Mouse (Mus musculus): ENCODE measurements around the gene Wdr1. TPM values are rescaled to one million over a fixed set of nuclear protein-coding genes. Genes with fewer than 3 reads are reported as not detected.
A peak's percentile ranks its signal among the peaks of the same experiment; 100 is the strongest.
"Not testable (repeated sequence)": the region's sequence is repeated elsewhere in the genome, so short reads cannot be mapped to it uniquely, and the experiment has no call there.

The Wdr1 gene
- 144 and 153 TPM in 2 replicates for polyA plus RNA-seq (2016; fragmentation: Nextera tagmentation; extraction: Ambion mirVana)

DNA sequence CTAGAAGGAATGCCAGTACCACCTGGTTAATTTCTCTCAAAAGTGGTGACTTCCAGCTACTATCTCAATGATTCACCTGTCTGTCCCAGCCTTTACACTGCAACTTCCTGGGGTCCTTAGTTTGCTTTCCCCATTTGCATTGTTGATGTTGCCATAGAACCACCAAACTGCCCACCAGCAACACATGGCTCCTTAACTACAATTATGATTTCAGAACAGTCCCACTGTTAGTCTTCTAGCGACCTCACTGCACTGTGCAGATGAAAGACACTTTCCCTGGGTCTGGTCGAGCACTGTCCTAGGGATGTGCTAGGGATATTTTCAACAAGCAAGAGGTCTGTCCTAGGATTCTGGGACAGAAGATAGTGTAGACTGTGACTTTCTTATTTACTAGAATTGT, at the start of gene Wdr1:
TSS of gene Wdr1 (minus strand) at position 101 of the 400 bp plus-strand sequence.
- no peak for ATAC-seq (ENCODE audit: low FRiP score)
- WGBS, result 82% methylated on average over 2 of the region's 2 CpGs
- no peaks in the 10 kb centered on the region for H3K27me3 ChIP-seq
- H3K9me3 ChIP-seq, result no peaks in the 10 kb centered on the region
- H3K9ac ChIP-seq, result peak within 1 kb of the TSS; percentile 94
- peak within 1 kb of the TSS; percentile 94 for H3K4me3 ChIP-seq (replicated peaks)
- peak within 1 kb of the TSS; percentile 92 for H3K27ac ChIP-seq
- H3K4me1 ChIP-seq, result peaks cover 24% of the 10 kb centered on the region
- peaks cover 17% of the 10 kb centered on the region for H3K36me3 ChIP-seq (replicated peaks)
- peak within 1 kb of the TSS; percentile 64 for H3K4me2 ChIP-seq

DNA sequence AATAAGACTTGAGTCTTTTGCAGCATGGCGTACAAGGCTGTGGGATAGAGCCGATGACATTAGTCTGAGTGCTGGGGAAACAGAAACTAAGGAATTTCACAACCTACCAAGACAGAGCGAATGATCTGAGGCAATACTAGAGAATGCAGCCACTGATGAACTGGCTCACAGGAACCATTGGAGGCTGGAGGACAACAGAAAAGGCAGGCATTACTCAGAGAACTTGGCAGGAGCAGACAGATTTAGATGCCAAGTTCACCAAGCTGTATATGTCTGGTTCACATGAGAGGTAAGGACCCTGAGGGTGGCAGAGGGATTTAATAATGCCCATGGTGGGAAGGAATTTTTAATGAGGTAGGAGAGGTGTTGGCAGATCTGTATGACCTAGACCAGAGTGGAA, 48.1 kb upstream of the Wdr1 start:
- Histone ChIP-seq H3K4me2 (no peak overlapping the region), H3K9me3 (0 out of 2 replicates have a peak, but pooled peaks cover 3% of the 10 kb centered on the region), H3K27me3 (no peaks in the 10 kb centered on the region), H3K27ac (no peak overlapping the region), H3K4me1 (no peaks in the 10 kb centered on the region), H3K36me3 (replicated peaks) (no peaks in the 10 kb centered on the region), H3K4me3 (replicated peaks) (no peak overlapping the region), H3K9ac (no peak overlapping the region)
- no peak for ATAC-seq (ENCODE audit: low FRiP score)
- 95% methylated on average over 3 of the region's 3 CpGs for WGBS

DNA sequence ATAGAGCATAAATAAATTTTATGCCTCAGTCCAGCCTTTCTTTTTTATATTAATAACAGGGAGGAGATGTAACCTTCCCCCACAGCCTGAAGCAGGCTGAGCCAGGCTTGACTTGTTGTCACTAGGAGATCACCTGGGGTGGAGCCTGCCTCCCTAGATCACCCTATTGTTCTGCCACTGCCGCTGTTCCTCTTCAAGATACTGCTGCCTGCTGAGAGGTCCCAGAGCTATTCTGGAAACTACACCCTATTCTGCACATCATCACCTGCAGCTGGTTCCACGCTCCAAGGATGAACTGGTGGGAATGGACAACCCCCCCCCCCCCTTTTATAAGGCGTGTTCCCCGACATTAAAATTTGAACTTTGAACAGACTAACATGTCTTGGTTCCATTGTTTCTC, 45.2 kb upstream of the Wdr1 start:
- not testable (repeated sequence) for H3K4me3 ChIP-seq (replicated peaks); H3K9me3 ChIP-seq; H3K9ac ChIP-seq; ATAC-seq (ENCODE audit: low FRiP score); H3K4me2 ChIP-seq; H3K27ac ChIP-seq; H3K4me1 ChIP-seq; H3K27me3 ChIP-seq; H3K36me3 ChIP-seq (replicated peaks)
- 82% methylated on average over 4 of the region's 4 CpGs for WGBS

DNA sequence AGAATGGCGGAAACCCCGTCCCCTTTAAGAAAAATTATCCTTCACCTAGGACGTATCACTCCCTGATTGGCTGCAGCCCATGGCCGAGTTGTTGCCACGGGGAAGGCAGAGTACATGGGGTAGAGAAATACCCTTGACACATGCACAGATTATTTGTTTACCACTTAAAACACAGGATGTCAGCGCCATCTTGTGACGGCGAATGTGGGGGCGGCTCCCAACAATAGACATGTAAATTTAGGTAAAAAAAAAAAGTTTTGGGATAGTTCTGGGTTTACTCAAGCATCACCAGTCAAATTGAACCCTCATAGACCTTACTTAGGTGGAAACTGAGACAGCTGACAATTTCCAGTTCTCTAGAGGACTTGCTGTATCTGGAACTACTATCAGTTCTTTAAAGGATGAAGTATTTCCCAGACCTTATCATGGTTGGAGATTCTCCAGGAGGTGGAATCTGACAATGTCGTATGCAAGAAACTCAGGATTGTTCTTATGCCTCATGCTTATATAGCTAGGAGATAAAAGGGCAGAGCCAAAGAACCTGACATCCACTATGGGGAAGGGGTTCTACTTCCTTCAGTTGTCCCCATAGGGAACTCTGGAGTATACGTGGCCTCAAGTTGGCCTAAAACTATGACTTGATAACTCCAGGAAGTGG, 35.8 kb upstream of the Wdr1 start:
- Histone ChIP-seq H3K4me2 (peak overlapping the region; percentile 45), H3K9me3 (no peaks in the 10 kb centered on the region), H3K9ac (0 out of 2 replicates have a peak overlapping the region, but pooled peaks have one; percentile 33), H3K27me3 (no peaks in the 10 kb centered on the region), H3K27ac (no peak overlapping the region), H3K4me3 (replicated peaks) (peak overlapping the region; percentile 34), H3K36me3 (replicated peaks) (no peaks in the 10 kb centered on the region), H3K4me1 (peaks cover 2% of the 10 kb centered on the region; the same call in 1 of the 2 replicates)
- ATAC-seq (ENCODE audit: low FRiP score), result peak; percentile 57; the same call in 1 of the 2 replicates
- WGBS, result 43% methylated on average over 11 of the region's 11 CpGs

DNA sequence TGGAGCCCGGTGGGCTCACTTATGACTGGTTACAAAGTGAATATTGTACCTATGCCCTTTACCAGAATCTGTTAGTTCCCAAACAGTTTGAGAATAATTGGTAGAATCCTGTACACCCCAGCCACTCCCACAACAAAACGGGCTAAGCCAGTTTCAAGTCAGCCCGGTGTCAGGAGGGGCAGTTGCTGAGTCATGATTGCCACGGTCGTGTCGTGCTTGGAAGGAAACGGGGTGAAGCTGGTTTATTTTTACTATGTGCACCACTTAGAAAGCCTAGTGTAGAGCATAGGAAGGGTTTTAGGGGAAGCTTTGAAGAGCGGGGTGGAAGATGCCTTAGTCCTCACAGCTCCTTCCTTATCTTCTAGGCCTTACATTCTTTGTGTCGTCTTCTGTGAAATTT, 25.9 kb upstream of the Wdr1 start:
- 80% methylated on average over 9 of the region's 9 CpGs for WGBS
- H3K4me2 ChIP-seq, result no peak overlapping the region
- H3K4me3 ChIP-seq (replicated peaks), result no peak overlapping the region
- H3K9me3 ChIP-seq, result no peaks in the 10 kb centered on the region
- H3K9ac ChIP-seq, result no peak overlapping the region
- no peaks in the 10 kb centered on the region for H3K4me1 ChIP-seq
- H3K27ac ChIP-seq, result no peak overlapping the region
- no peak for ATAC-seq (ENCODE audit: low FRiP score)
- no peaks in the 10 kb centered on the region for H3K36me3 ChIP-seq (replicated peaks)
- H3K27me3 ChIP-seq, result no peaks in the 10 kb centered on the region

DNA sequence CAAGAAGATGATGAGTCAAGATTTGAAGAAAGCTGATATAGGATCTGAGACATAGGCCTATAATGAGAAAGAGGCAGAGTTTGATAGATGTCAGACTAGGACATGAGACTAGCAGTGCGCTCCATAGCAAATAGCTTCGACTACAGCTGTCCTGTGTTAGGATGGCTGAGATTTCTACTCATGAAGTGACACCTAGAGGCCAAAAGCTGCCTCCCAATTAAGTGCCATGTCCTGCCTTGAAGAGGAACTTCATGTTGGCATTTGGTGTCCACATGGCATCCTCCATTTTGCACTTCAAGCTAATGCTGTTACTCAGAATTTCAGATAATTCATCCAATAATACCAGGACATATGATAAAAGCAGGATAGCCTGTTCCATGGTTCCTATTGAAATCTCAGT, 22.4 kb upstream of the Wdr1 start:
- ATAC-seq (ENCODE audit: low FRiP score), result no peak
- H3K4me1 ChIP-seq, result no peaks in the 10 kb centered on the region
- no peak overlapping the region for H3K4me2 ChIP-seq
- H3K27me3 ChIP-seq, result no peaks in the 10 kb centered on the region
- no peak overlapping the region for H3K27ac ChIP-seq
- no peaks in the 10 kb centered on the region for H3K9me3 ChIP-seq
- no peaks in the 10 kb centered on the region for H3K36me3 ChIP-seq (replicated peaks)
- 93% methylated on average over 2 of the region's 2 CpGs for WGBS
- H3K9ac ChIP-seq, result no peak overlapping the region
- no peak overlapping the region for H3K4me3 ChIP-seq (replicated peaks)

DNA sequence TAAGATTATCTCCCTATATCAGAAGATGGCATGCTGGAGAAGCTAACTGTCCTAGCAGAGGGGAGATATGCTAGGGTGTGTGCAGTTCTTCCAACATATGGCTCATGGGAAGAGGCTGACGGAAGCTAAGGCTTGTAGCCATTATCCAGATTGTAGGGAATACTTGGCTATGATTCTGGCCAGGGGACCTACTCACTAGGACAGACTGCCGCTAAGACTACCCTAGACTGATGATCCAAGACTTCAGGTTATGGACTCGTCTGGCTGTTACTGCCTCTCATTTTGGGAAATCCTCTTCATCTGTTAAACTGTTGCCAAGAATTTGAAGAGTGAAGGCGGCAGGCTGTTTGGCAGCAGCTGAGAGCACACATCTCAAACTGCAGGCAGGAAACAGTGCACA, 20.0 kb upstream of the Wdr1 start:
- H3K27me3 ChIP-seq, result no peaks in the 10 kb centered on the region
- no peak overlapping the region for H3K4me2 ChIP-seq
- H3K9ac ChIP-seq, result no peak overlapping the region
- H3K4me1 ChIP-seq, result no peaks in the 10 kb centered on the region
- H3K4me3 ChIP-seq (replicated peaks), result no peak overlapping the region
- 83% methylated on average over 4 of the region's 4 CpGs for WGBS
- H3K36me3 ChIP-seq (replicated peaks), result no peaks in the 10 kb centered on the region
- ATAC-seq (ENCODE audit: low FRiP score), result no peak
- no peaks in the 10 kb centered on the region for H3K9me3 ChIP-seq
- no peak overlapping the region for H3K27ac ChIP-seq

DNA sequence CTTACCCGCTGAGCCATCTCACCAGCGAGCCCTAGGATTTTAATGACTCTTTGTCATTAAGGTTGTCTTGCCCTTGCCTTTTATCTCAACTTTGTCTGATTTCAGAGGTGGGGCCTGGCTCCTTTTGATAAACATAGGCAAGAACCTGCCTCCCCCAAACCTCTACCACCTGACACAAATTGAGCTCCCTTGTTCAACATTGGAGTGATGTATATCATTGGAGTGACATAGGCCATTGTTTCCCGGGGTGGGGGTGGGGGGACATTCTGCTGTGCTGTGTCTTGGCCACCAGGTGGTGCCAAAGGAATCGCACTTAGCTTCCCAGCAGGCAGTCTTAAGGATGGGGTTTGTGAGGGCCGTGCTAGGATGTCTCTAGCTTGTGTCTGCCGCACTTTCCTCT, 17.7 kb upstream of the Wdr1 start:
- no peaks in the 10 kb centered on the region for H3K27me3 ChIP-seq
- H3K36me3 ChIP-seq (replicated peaks), result no peaks in the 10 kb centered on the region
- peak; percentile 53; the same call in 1 of the 2 replicates for ATAC-seq (ENCODE audit: low FRiP score)
- no peak overlapping the region for H3K9ac ChIP-seq
- 30% methylated on average over 6 of the region's 6 CpGs for WGBS
- no peak overlapping the region for H3K4me2 ChIP-seq
- H3K9me3 ChIP-seq, result no peaks in the 10 kb centered on the region
- no peak overlapping the region for H3K4me3 ChIP-seq (replicated peaks)
- H3K4me1 ChIP-seq, result no peaks in the 10 kb centered on the region; the same call in 1 of the 2 replicates
- H3K27ac ChIP-seq, result no peak overlapping the region

DNA sequence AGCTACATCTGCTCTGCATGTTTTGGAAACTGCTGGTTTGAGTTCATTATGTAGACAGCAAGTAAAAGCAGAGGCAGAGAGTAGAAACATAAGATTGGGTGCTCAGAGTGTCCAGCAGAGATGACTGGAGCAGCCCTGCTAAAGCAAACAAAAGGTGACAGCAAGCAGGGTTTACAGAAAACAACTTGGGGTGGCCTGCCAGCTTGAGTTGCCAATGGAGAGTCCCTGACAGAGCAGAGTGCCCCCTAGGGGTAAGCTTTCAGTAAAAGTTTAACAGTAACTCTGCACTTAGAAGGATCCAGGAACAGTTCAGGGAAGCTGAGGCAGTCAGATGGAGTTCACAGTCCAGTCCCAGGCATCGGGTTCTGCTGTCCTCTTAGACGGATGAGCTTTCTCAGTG, 7.9 kb upstream of the Wdr1 start:
- no peak overlapping the region for H3K9ac ChIP-seq
- no peak for ATAC-seq (ENCODE audit: low FRiP score)
- no peaks in the 10 kb centered on the region for H3K9me3 ChIP-seq
- H3K36me3 ChIP-seq (replicated peaks), result no peaks in the 10 kb centered on the region
- H3K4me3 ChIP-seq (replicated peaks), result no peak overlapping the region
- H3K4me2 ChIP-seq, result no peak overlapping the region
- 63% methylated on average over 2 of the region's 2 CpGs for WGBS
- no peaks in the 10 kb centered on the region for H3K4me1 ChIP-seq
- no peaks in the 10 kb centered on the region for H3K27me3 ChIP-seq
- H3K27ac ChIP-seq, result no peak overlapping the region

DNA sequence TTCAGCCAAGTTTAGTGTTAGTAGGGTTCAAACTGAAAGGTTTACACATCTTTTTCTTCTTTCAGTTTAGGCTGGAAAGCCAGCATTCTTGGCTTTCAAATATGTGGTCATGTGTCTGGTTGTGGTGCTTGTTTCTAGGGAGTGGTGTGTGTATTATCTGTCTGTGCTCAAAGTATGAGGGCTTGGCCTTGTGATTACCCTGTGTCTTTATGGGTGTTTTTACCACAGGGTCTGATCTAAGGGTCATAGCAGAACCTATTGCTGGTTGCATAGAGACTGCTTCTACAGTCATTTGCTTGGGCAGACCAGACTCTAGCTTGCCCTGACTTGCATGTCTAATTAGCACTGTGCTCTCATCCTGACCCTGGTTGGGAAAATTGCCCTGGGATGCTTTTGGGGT, 5.6 kb upstream of the Wdr1 start:
- no peak overlapping the region for H3K9ac ChIP-seq
- H3K27ac ChIP-seq, result no peak overlapping the region
- no peak overlapping the region for H3K4me2 ChIP-seq
- H3K36me3 ChIP-seq (replicated peaks), result no peaks in the 10 kb centered on the region
- no peaks in the 10 kb centered on the region for H3K9me3 ChIP-seq
- no peaks in the 10 kb centered on the region for H3K27me3 ChIP-seq
- no peak for ATAC-seq (ENCODE audit: low FRiP score)
- H3K4me1 ChIP-seq, result no peaks in the 10 kb centered on the region
- no peak overlapping the region for H3K4me3 ChIP-seq (replicated peaks)

DNA sequence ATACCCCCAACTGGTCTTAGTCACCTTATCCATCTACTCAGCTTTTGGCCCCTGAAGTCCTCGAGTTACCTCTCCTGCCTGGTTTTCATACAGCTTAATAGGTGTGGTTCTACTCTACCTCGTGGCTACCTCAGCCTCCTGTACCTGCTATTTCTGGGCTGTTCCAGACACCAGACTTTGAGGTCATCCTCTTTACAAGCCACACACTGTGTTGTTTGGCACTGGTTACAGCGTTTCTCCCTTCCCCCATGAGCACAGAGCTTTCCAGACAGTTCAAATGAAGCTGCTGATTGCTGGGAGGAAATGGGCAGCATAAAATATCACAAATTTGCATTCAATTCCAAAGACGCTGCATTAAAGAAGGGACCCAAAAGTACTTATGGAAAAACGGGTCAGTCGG, 1.8 kb upstream of the Wdr1 start:
- 86% methylated on average over 6 of the region's 6 CpGs for WGBS
- H3K9me3 ChIP-seq, result no peaks in the 10 kb centered on the region
- peaks cover 18% of the 10 kb centered on the region for H3K4me1 ChIP-seq
- H3K4me3 ChIP-seq (replicated peaks), result no peak overlapping the region
- H3K36me3 ChIP-seq (replicated peaks), result no peaks in the 10 kb centered on the region; the same call in 1 of the 2 replicates
- no peak for ATAC-seq (ENCODE audit: low FRiP score)
- H3K4me2 ChIP-seq, result no peak overlapping the region
- H3K27ac ChIP-seq, result no peak overlapping the region
- H3K27me3 ChIP-seq, result no peaks in the 10 kb centered on the region
- no peak overlapping the region for H3K9ac ChIP-seq

DNA sequence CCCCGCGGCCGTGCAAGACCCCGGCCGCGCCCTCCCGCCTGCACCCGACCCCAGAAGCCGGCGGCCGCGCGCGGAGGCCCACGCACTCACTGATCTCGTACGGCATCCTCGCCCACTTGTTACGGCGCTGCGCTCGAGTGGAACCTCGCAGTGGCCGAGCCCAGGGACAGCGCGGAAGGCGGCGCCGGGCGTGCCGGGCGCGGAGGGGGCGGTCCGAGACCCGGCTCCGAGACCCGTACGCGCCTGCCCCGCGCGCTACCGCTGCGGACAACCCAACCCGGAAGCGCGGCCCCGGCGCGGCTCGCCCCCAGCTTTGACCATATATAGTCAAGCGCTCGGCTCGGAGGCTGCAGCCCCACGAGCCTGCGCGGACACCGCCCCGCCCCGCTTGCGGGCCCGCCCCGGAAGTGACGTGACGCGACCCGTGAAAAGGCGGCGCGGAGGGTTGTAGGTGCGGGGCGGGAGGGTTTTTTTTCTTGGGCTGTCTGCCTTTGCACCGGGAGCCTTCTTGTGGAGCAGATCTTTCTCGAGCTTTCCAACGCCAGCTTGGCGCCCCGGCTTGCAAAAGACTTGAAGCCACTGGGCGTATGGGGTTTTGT, 1.5 kb downstream of the Wdr1 start:
- WGBS, result under 1% methylated on average over 62 of the region's 79 CpGs
- Histone ChIP-seq H3K4me1 (peaks cover 24% of the 10 kb centered on the region), H3K9me3 (no peaks in the 10 kb centered on the region), H3K36me3 (replicated peaks) (peaks cover 31% of the 10 kb centered on the region), H3K27ac (peak overlapping the region; percentile 92), H3K9ac (peak overlapping the region; percentile 94), H3K27me3 (no peaks in the 10 kb centered on the region), H3K4me3 (replicated peaks) (peak overlapping the region; percentile 94), H3K4me2 (peak overlapping the region; percentile 64)
- ATAC-seq (ENCODE audit: low FRiP score), result peak; percentile 99

Measured in forebrain, embryonic 12.5 days (tissue).